Comparison of ENCODE assay signal across 8 mouse cellular contexts in genomic region chr11:120315832-120316689, GRCm38 (mm10). TPM values are rescaled to one million over a fixed set of nuclear protein-coding genes. Genes with fewer than 3 reads are reported as not detected.
DNase-seq lines count a peak whose midpoint lies in the region; ATAC-seq lines count a peak whose summit lies in the region.

No protein-coding gene starts in this region.

- 4% methylated on average over 36 of the region's 37 CpGs for WGBS in hindbrain, embryonic 13.5 days

- H3K27ac ChIP-seq in hindbrain, embryonic 13.5 days, result peak overlapping the region; percentile 98

- H3K36me3 ChIP-seq in hindbrain, embryonic 13.5 days, result no peaks in the 10 kb centered on the region

- peak overlapping the region; percentile 82 for H3K4me2 ChIP-seq in hindbrain, embryonic 13.5 days

- H3K9me3 ChIP-seq in hindbrain, embryonic 13.5 days, result no peaks in the 10 kb centered on the region

- peak overlapping the region; percentile 48 for H3K4me3 ChIP-seq in hindbrain, embryonic 13.5 days

- H3K27me3 ChIP-seq in hindbrain, embryonic 13.5 days, result no peaks in the 10 kb centered on the region

- H3K9ac ChIP-seq in hindbrain, embryonic 13.5 days, result peak overlapping the region; percentile 87

- DNase-seq in R1 (ENCODE audit: low read depth, low spot score), result peak; percentile 70
- DNase-seq in cerebellum, postnatal 14 days, result peak; percentile 91 to 95
- DNase-seq in frontal cortex, postnatal 14 days (ENCODE audit: low spot score in 2 of 2), result peak; percentile 91 to 95
- peak; percentile 92 to 97 for DNase-seq in layer of hippocampus, postnatal 14 days (ENCODE audit: low spot score in 2 of 2)
- peak; percentile 96 for DNase-seq in lung, postnatal 10 days
- peak; percentile 84 for DNase-seq in ovary, postnatal 14 days (ENCODE audit: low spot score)
- peak; percentile 83 to 86 for DNase-seq in thymus, postnatal 10 days (ENCODE audit: low spot score in 2 of 2)

- peaks cover 44% of the 10 kb centered on the region for H3K4me1 ChIP-seq in hindbrain, embryonic 13.5 days (replicated peaks)

- peak; percentile 96 for ATAC-seq in hindbrain, embryonic 13.5 days (ENCODE audit: low FRiP score)

RNA-seq across cellular contexts. Expression of gene Actg1, which starts 32.3 kb away (rescaled TPM):
- polyA plus RNA-seq in hindbrain, embryonic 13.5 days (2015; fragmentation: Nextera tagmentation; extraction: Ambion mirVana), result 4,110 and 4,339 TPM in 2 replicates
- 1,000 to 10,000 TPM; 1,835 to 1,925 TPM for total RNA-seq in layer of hippocampus, postnatal 14 days (2021)

RNA-seq across cellular contexts. Expression of gene Fscn2, which starts 45.3 kb away (rescaled TPM):
- 1.6 and 2.6 TPM in 2 replicates for polyA plus RNA-seq in hindbrain, embryonic 13.5 days (2015; fragmentation: Nextera tagmentation; extraction: Ambion mirVana)
- total RNA-seq in layer of hippocampus, postnatal 14 days (2021), result under 1 TPM; 0.48 to 0.67 TPM

Comparison
In these comparisons a context has a peak if more than half of its experiments do, and no peak if none do; other contexts are left out.
1. Peak in every context shown above with its lines: DNase-seq, ATAC-seq, H3K4me3 ChIP-seq and H3K27ac ChIP-seq.